Mouse (Mus musculus): ENCODE results near the gene Cct7. TPM values are rescaled to one million over a fixed set of nuclear protein-coding genes. Genes with fewer than 3 reads are reported as not detected.

Gene Cct7
- polyA plus RNA-seq, 1 experiment from 2014 or later: 358 TPM

DNA sequence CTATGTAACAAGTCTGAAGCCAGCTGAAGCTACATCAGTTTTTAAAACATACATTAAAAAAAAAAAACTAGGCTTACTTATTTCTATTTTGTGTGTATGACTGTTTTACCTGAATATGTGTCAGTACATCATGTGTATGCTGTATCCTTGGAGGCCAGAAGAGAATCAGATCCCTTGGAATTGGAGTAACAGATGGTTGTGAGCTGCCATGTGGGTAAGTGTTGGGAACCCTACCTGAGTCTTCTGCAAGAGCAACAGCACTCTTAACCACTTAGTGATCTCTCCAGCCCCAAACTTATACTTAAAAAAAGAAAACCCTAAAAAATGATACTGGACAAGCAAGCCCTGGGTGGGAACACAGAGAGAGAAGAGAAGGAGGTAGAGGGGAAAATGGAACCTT is 45.7 kb downstream of the Cct7 start:
- Histone ChIP-seq H3K4me1 (replicated peaks; ENCODE audit: insufficient read depth, low read length) (no peaks in the 10 kb centered on the region), H3K36me3 (ENCODE audit: insufficient read depth, low read length) (no peaks in the 10 kb centered on the region), H3K27me3 (ENCODE audit: insufficient read depth, low read length) (no peaks in the 10 kb centered on the region), H3K9ac (ENCODE audit: low read depth, low read length) (no peak overlapping the region), H3K4me2 (ENCODE audit: low read length) (no peak overlapping the region), H3K27ac (no peak overlapping the region), H3K9me3 (replicated peaks; ENCODE audit: low read length) (no peaks in the 10 kb centered on the region), H3K4me3 (replicated peaks; ENCODE audit: low read depth, low read length) (no peak overlapping the region)
- TF ChIP-seq CTCF (IDR thresholded peaks at IDR 0.05; ENCODE audit: low read depth): no peak
- DNase-seq (ENCODE audit: low spot score): no peak
- ATAC-seq (replicated peaks; ENCODE audit: low FRiP score, low read depth): no peak

DNA sequence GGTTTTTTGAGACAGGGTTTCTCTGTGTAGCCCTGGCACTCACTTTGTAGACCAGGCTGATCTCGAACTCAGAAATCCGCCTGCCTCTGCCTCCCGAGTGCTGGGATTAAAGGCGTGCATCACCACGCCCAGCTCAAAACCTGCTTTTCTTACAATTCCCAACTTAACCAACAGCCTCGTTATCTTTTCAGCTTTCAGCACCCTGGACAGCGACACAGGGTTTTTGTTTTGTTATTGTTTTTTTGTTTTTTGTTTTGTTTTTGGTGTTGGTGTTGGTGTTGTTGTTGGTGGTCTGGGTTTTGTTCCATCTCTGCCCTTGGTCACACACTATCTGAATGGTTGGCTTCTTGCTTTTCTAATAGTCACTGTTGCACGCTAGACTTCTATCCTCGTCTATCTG is 46.8 kb downstream of the Cct7 start:
- H3K9me3 ChIP-seq (replicated peaks; ENCODE audit: low read length): no peaks in the 10 kb centered on the region
- no peaks in the 10 kb centered on the region for H3K36me3 ChIP-seq (ENCODE audit: insufficient read depth, low read length)
- no peak overlapping the region for H3K4me2 ChIP-seq (ENCODE audit: low read length)
- no peak overlapping the region for H3K27ac ChIP-seq
- 61% methylated on average over 9 of the region's 9 CpGs for WGBS
- no peak for ATAC-seq (replicated peaks; ENCODE audit: low FRiP score, low read depth)
- no peak overlapping the region for H3K9ac ChIP-seq (ENCODE audit: low read depth, low read length)
- no peak overlapping the region for H3K4me3 ChIP-seq (replicated peaks; ENCODE audit: low read depth, low read length)
- no peak for TF ChIP-seq CTCF (IDR thresholded peaks at IDR 0.05; ENCODE audit: low read depth)
- no peak for DNase-seq (ENCODE audit: low spot score)
- no peaks in the 10 kb centered on the region for H3K27me3 ChIP-seq (ENCODE audit: insufficient read depth, low read length)
- H3K4me1 ChIP-seq (replicated peaks; ENCODE audit: insufficient read depth, low read length): 0 out of 2 replicates have a peak, but pooled peaks cover 10% of the 10 kb centered on the region

DNA sequence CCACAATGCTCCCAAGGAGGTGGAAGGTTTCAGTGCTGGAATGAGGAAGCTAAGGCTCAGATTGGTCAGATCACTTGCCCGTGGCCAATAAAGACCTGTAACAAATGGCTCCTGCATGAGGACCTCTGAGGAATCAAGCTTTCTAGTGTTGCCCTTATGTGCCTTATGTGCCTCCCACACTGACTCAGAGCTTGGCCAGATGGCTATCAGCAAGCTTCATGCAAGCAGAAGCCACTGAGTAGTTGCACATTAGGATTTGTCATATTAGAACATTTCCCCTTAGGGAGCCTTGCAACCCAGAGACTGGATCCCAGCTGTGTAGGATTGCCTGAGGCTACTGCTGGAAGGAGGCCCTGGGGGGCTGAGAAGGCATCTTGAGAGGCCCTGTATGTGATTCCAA is 49.1 kb downstream of the Cct7 start:
- 46% methylated on average over 1 of the region's 1 CpGs for WGBS
- no peaks in the 10 kb centered on the region for H3K27me3 ChIP-seq (ENCODE audit: insufficient read depth, low read length)
- TF ChIP-seq CTCF (IDR thresholded peaks at IDR 0.05; ENCODE audit: low read depth): no peak
- H3K4me1 ChIP-seq (replicated peaks; ENCODE audit: insufficient read depth, low read length): 0 out of 2 replicates have a peak, but pooled peaks cover 10% of the 10 kb centered on the region
- no peak overlapping the region for H3K9ac ChIP-seq (ENCODE audit: low read depth, low read length)
- no peak overlapping the region for H3K4me3 ChIP-seq (replicated peaks; ENCODE audit: low read depth, low read length)
- H3K36me3 ChIP-seq (ENCODE audit: insufficient read depth, low read length): no peaks in the 10 kb centered on the region
- no peaks in the 10 kb centered on the region for H3K9me3 ChIP-seq (replicated peaks; ENCODE audit: low read length)
- H3K4me2 ChIP-seq (ENCODE audit: low read length): no peak overlapping the region
- ATAC-seq (replicated peaks; ENCODE audit: low FRiP score, low read depth) (no peak), DNase-seq (ENCODE audit: low spot score) (no peak)
- H3K27ac ChIP-seq: no peak overlapping the region

DNA sequence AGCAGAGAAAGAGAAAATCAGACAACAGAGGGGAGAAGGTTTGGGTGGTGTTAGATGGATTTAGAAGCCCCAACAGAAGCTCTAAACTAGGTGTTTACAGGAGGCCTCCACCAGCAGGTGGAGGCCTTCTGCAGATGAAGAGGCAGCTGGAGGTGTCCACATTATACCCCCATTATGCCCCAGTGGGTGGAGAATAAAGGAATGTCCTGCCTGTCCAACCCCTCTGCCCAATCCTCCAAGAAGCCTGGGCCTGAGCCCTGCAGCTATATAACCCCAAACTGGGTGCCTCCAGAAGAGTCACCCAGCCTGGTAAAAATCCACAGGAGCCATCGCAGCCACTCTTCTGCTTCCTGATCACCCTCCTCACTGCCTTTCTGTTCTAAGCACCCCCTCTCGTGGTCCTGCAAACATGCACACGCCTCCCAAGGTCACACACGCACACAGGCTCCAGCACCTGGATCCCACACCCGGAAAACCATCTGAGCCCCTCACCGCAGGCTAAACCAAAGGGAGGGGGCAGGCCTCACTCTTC is 50.3 kb downstream of the Cct7 start:
- no peak overlapping the region for H3K27ac ChIP-seq
- DNase-seq (ENCODE audit: low spot score): no peak
- ATAC-seq (replicated peaks; ENCODE audit: low FRiP score, low read depth): no peak
- H3K4me3 ChIP-seq (replicated peaks; ENCODE audit: low read depth, low read length): no peak overlapping the region
- H3K4me2 ChIP-seq (ENCODE audit: low read length): peak overlapping the region; percentile 99; the same call in 1 of the 2 replicates
- H3K9me3 ChIP-seq (replicated peaks; ENCODE audit: low read length): no peaks in the 10 kb centered on the region
- 10% methylated on average over 6 of the region's 6 CpGs for WGBS
- no peaks in the 10 kb centered on the region for H3K27me3 ChIP-seq (ENCODE audit: insufficient read depth, low read length)
- no peaks in the 10 kb centered on the region for H3K36me3 ChIP-seq (ENCODE audit: insufficient read depth, low read length)
- 0 out of 2 replicates have a peak, but pooled peaks cover 10% of the 10 kb centered on the region for H3K4me1 ChIP-seq (replicated peaks; ENCODE audit: insufficient read depth, low read length)
- no peak overlapping the region for H3K9ac ChIP-seq (ENCODE audit: low read depth, low read length)
- TF ChIP-seq CTCF (IDR thresholded peaks at IDR 0.05; ENCODE audit: low read depth): no peak

DNA sequence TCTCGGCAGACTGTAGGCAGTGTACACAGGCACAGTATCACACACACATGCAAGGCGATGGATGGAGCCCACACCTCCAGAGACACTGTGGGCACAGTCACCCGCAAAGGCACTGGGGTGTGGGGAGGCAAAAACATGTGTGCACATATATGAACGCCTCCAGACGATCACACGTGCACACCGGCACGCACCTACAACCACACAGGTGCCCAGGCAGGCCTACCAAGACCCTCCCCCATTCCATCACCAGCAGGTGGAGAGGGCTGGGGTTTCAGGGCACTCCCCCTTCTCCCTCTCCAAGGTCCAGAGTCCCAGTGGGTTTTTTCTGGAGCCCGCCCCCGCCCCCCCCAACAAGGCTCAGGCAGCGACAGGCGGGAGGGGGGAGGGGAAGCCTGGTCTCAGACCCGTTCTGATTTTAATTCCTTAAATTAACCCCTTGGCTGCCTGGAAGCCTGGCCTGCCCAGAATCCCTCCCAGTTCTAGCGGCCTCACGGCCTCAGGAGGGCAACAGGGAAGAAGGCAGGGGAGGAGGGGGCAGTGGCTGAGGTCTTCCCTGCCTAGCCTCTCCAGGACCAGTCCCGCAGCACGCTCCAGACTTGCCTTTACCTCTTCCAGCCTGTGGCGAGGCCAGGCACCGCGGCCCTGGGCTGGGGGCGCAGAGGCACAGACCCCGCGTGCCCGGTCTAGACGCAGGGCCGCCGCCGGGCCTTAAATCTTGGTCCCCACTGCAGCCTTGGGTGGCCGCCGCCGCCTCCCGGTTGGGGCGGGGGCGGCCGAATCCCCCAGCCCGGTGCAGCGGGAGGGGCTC is 51.0 kb downstream of the Cct7 start:
- Histone ChIP-seq H3K9me3 (replicated peaks; ENCODE audit: low read length) (no peaks in the 10 kb centered on the region), H3K27me3 (ENCODE audit: insufficient read depth, low read length) (no peaks in the 10 kb centered on the region), H3K9ac (ENCODE audit: low read depth, low read length) (peak overlapping the region; percentile 52), H3K4me1 (replicated peaks; ENCODE audit: insufficient read depth, low read length) (0 out of 2 replicates have a peak, but pooled peaks cover 10% of the 10 kb centered on the region), H3K27ac (no peak overlapping the region), H3K4me3 (replicated peaks; ENCODE audit: low read depth, low read length) (peak overlapping the region; percentile 53), H3K4me2 (ENCODE audit: low read length) (peak overlapping the region; percentile 99), H3K36me3 (ENCODE audit: insufficient read depth, low read length) (no peaks in the 10 kb centered on the region)
- WGBS: 1% methylated on average over 35 of the region's 37 CpGs
- no peak for TF ChIP-seq CTCF (IDR thresholded peaks at IDR 0.05; ENCODE audit: low read depth)
- ATAC-seq (replicated peaks; ENCODE audit: low FRiP score, low read depth): peak; percentile 43
- DNase-seq (ENCODE audit: low spot score): no peak

DNA sequence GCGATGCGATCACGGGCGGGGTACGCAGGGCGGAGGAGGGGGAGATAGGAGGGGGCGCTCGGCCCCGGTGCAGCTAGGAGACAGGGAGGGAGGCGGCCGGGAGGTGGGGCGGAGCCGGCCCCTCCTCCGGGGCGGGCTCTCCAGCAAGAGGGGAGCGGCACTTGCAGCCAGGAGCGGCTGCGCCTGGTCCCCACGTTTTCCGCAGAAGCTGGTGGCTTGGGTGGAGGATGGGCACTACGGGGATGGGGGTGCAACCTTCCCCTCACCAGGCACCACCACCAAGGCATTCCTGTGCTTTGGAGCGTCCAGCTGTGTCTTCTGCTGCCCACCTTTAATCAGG is 51.6 kb downstream of the Cct7 start, which contains the start of gene Fbxo41:
Fbxo41 (minus strand) TSS at position 84 of the 340 bp plus-strand sequence.
- no peaks in the 10 kb centered on the region for H3K27me3 ChIP-seq (ENCODE audit: insufficient read depth, low read length)

More for the DNA sequence above, 51.6 kb downstream of the Cct7 start, which contains the start of gene Fbxo41:
- DNase-seq (ENCODE audit: low spot score) (peak; percentile 21), ATAC-seq (replicated peaks; ENCODE audit: low FRiP score, low read depth) (peak; percentile 25; the same call in 1 of the 2 replicates)
- Histone ChIP-seq H3K9ac (ENCODE audit: low read depth, low read length) (peak within 1 kb of the TSS; percentile 52), H3K4me3 (replicated peaks; ENCODE audit: low read depth, low read length) (peak within 1 kb of the TSS; percentile 53), H3K36me3 (ENCODE audit: insufficient read depth, low read length) (no peaks in the 10 kb centered on the region), H3K27ac (no peak within 1 kb of the TSS), H3K4me2 (ENCODE audit: low read length) (peak within 1 kb of the TSS; percentile 99), H3K4me1 (replicated peaks; ENCODE audit: insufficient read depth, low read length) (0 out of 2 replicates have a peak, but pooled peaks cover 10% of the 10 kb centered on the region), H3K9me3 (replicated peaks; ENCODE audit: low read length) (no peaks in the 10 kb centered on the region)
- under 1% methylated on average over 21 of the region's 22 CpGs for WGBS
- no peak for TF ChIP-seq CTCF (IDR thresholded peaks at IDR 0.05; ENCODE audit: low read depth)
